Comparison of ENCODE assay signal across 11 mouse cellular contexts in genomic region chr6:119477686-119478310, GRCm38 (mm10). TPM values are rescaled to one million over a fixed set of nuclear protein-coding genes. Genes with fewer than 3 reads are reported as not detected.
DNase-seq lines count a peak whose midpoint lies in the region; ATAC-seq and TF ChIP-seq lines count a peak whose summit lies in the region.
"Had no signal": no experiment of that assay in that cellular context is flagged by ENCODE, and none has a peak within 500 bp of the region (broad histone marks: within the 10 kb centered on the region; RNA-seq: fewer than 3 reads in every experiment).

No protein-coding gene starts in this region.

- peak overlapping the region; percentile 83; the same call in 1 of the 2 replicates for H3K4me3 ChIP-seq in heart, embryonic 10.5 days
- no peak overlapping the region for H3K4me3 ChIP-seq in liver, adult 2 months (ENCODE audit: insufficient read depth, low read depth, low read length)
- no peak overlapping the region for H3K4me3 ChIP-seq in embryonic facial prominence, embryonic 12.5 days
- no peak overlapping the region for H3K4me3 ChIP-seq in liver, embryonic 13.5 days (replicated peaks)
- no peak overlapping the region for H3K4me3 ChIP-seq in thymus, adult 2 months (ENCODE audit: control insufficient read depth, insufficient read depth, low read length)

- WGBS in heart, embryonic 10.5 days, result 28% methylated on average over 13 of the region's 13 CpGs
- WGBS in liver, adult 2 months, result 18% methylated on average over 13 of the region's 13 CpGs
- WGBS in embryonic facial prominence, embryonic 12.5 days, result 34% methylated on average over 13 of the region's 13 CpGs
- WGBS in liver, embryonic 13.5 days (ENCODE audit: insufficient replicate concordance), result 56% methylated on average over 13 of the region's 13 CpGs
- WGBS in thymus, adult 2 months, result 87% methylated on average over 13 of the region's 13 CpGs

- no peaks in the 10 kb centered on the region for H3K36me3 ChIP-seq in heart, embryonic 10.5 days
- H3K36me3 ChIP-seq in liver, adult 2 months (ENCODE audit: control insufficient read depth, insufficient read depth, low read length), result no peaks in the 10 kb centered on the region
- 0 out of 2 replicates have a peak, but pooled peaks cover 6% of the 10 kb centered on the region for H3K36me3 ChIP-seq in embryonic facial prominence, embryonic 12.5 days
- H3K36me3 ChIP-seq in liver, embryonic 13.5 days, result peaks cover under 1% of the 10 kb centered on the region; the same call in 1 of the 2 replicates
- peaks cover under 1% of the 10 kb centered on the region; the same call in 1 of the 2 replicates for H3K36me3 ChIP-seq in thymus, adult 2 months (ENCODE audit: control insufficient read depth, insufficient read depth, low read length)

- peaks cover 16% of the 10 kb centered on the region for H3K79me2 ChIP-seq in liver, adult 2 months (ENCODE audit: control insufficient read depth, insufficient read depth, low read length)

- peak overlapping the region; percentile 100 for H3K27ac ChIP-seq in heart, embryonic 10.5 days
- no peak overlapping the region for H3K27ac ChIP-seq in liver, adult 2 months (replicated peaks; ENCODE audit: insufficient read depth, low read depth, low read length)
- H3K27ac ChIP-seq in embryonic facial prominence, embryonic 12.5 days, result peak overlapping the region; percentile 97
- no peak overlapping the region; the same call in 1 of the 2 replicates for H3K27ac ChIP-seq in liver, embryonic 13.5 days
- H3K27ac ChIP-seq in thymus, adult 2 months (ENCODE audit: control insufficient read depth, insufficient read depth, low read length), result no peak overlapping the region

- no peak overlapping the region for H3K9ac ChIP-seq in liver, adult 2 months (ENCODE audit: low read depth, low read length)
- 0 out of 2 replicates have a peak overlapping the region, but pooled peaks have one; percentile 12 for H3K9ac ChIP-seq in embryonic facial prominence, embryonic 12.5 days
- H3K9ac ChIP-seq in liver, embryonic 13.5 days, result no peak overlapping the region

- no peaks in the 10 kb centered on the region for H3K9me3 ChIP-seq in heart, embryonic 10.5 days
- no peaks in the 10 kb centered on the region for H3K9me3 ChIP-seq in embryonic facial prominence, embryonic 12.5 days
- no peaks in the 10 kb centered on the region for H3K9me3 ChIP-seq in liver, embryonic 13.5 days (replicated peaks)

- TF ChIP-seq POLR2A in liver, adult 2 months (IDR thresholded peaks at IDR 0.05; ENCODE audit: extremely low read depth, insufficient read depth, low read length), result no peak
- TF ChIP-seq POLR2A in thymus, adult 2 months (IDR thresholded peaks at IDR 0.05; ENCODE audit: control insufficient read depth, extremely low read depth, insufficient read depth, low read length, poor library complexity), result no peak

- no peak for TF ChIP-seq CTCF in liver, adult 2 months (IDR thresholded peaks at IDR 0.05; ENCODE audit: low read depth, low read length)
- TF ChIP-seq CTCF in thymus, adult 2 months (IDR thresholded peaks at IDR 0.05; ENCODE audit: borderline replicate concordance, control insufficient read depth, extremely low read depth, insufficient read depth, low read length, poor library complexity), result no peak

- ATAC-seq in embryonic facial prominence, embryonic 12.5 days (ENCODE audit: insufficient number of reproducible peaks, insufficient read depth, low FRiP score, low TSS enrichment), result no peak
- no peak for ATAC-seq in liver, embryonic 13.5 days (ENCODE audit: low read depth)

- H3K27me3 ChIP-seq in heart, embryonic 10.5 days (ENCODE audit: insufficient read depth, poor library complexity, severe bottlenecking), result no peaks in the 10 kb centered on the region
- H3K27me3 ChIP-seq in liver, adult 2 months (ENCODE audit: control insufficient read depth, insufficient read depth, low read length), result no peaks in the 10 kb centered on the region
- H3K27me3 ChIP-seq in embryonic facial prominence, embryonic 12.5 days, result no peaks in the 10 kb centered on the region
- no peaks in the 10 kb centered on the region for H3K27me3 ChIP-seq in liver, embryonic 13.5 days
- H3K27me3 ChIP-seq in thymus, adult 2 months (ENCODE audit: control insufficient read depth, insufficient read depth, low read length), result no peaks in the 10 kb centered on the region

- H3K4me1 ChIP-seq in heart, embryonic 10.5 days, result peaks cover 44% of the 10 kb centered on the region
- H3K4me1 ChIP-seq in liver, adult 2 months (ENCODE audit: control insufficient read depth, insufficient read depth, low read length), result peaks cover 16% of the 10 kb centered on the region
- peaks cover 34% of the 10 kb centered on the region for H3K4me1 ChIP-seq in embryonic facial prominence, embryonic 12.5 days
- peaks cover 63% of the 10 kb centered on the region for H3K4me1 ChIP-seq in liver, embryonic 13.5 days (replicated peaks)
- H3K4me1 ChIP-seq in thymus, adult 2 months (replicated peaks; ENCODE audit: control insufficient read depth, insufficient read depth, low read length), result peaks cover under 1% of the 10 kb centered on the region

- H3K4me2 ChIP-seq in embryonic facial prominence, embryonic 12.5 days (replicated peaks), result peak overlapping the region; percentile 54; the same call in 1 of the 2 replicates
- H3K4me2 ChIP-seq in liver, embryonic 13.5 days, result peak overlapping the region; percentile 15; the same call in 1 of the 2 replicates

- DNase-seq in heart, embryonic 10.5 days (ENCODE audit: low spot score), result no peak
- no peak for DNase-seq in heart, postnatal 4 days
- DNase-seq in liver, adult 2 months (ENCODE audit: extremely low read depth, low read depth, low spot score), result peak; percentile 61
- DNase-seq in liver, result no peak
- no peak for DNase-seq in liver, embryonic 13.5 days
- no peak for DNase-seq in gastrocnemius, adult 18-20 months (ENCODE audit: low spot score)
- no peak for DNase-seq in thymus, adult 2 months
- DNase-seq: cerebellum, postnatal 14 days; layer of hippocampus, adult 9-11 months; retina, postnatal 1 day had no signal

RNA-seq across cellular contexts. Expression of gene Fbxl14, which starts 1.7 kb away (rescaled TPM):
- polyA plus RNA-seq in heart, embryonic 10.5 days (2016; fragmentation: Nextera tagmentation; extraction: Ambion mirVana), result 2.4 and 3.9 TPM in 2 replicates
- total RNA-seq in heart, postnatal 4 days (2021), result 10 to 100 TPM; 22.6 to 23.1 TPM
- 5.0 and 7.9 TPM in 2 replicates for total RNA-seq in liver, adult 2 months (2014; rRNA removed)
- 17.5 and 18.7 TPM in 2 replicates for polyA plus RNA-seq in liver, adult 2 months (2012; rRNA removed)
- polyA plus RNA-seq in embryonic facial prominence, embryonic 12.5 days (2016; fragmentation: Nextera tagmentation; extraction: Ambion mirVana), result 4.1 and 4.4 TPM in 2 replicates
- 2.8 and 3.1 TPM in 2 replicates for polyA plus RNA-seq in liver, embryonic 13.5 days (2015; fragmentation: Nextera tagmentation; extraction: Ambion mirVana)
- 10 to 100 TPM; 10.4 to 11.5 TPM for total RNA-seq in gastrocnemius, adult 18-20 months (2021)
- 355 and 394 TPM in 2 replicates for polyA plus RNA-seq in thymus, adult 2 months (2012; rRNA removed)

Comparison
In these comparisons a context has a peak if more than half of its experiments do, and no peak if none do; other contexts are left out.
1. H3K27ac ChIP-seq: peak in heart, embryonic 10.5 days (single experiment) and embryonic facial prominence, embryonic 12.5 days (single experiment); none in liver, adult 2 months (single experiment), liver, embryonic 13.5 days (single experiment) and thymus, adult 2 months (single experiment).
2. RNA of gene Fbxl14, which starts 1.7 kb away (polyA plus RNA-seq): 355 to 394 TPM in thymus, adult 2 months; 17.5 to 18.7 TPM in liver, adult 2 months, 4.1 to 4.4 TPM in embryonic facial prominence, embryonic 12.5 days, 2.4 to 3.9 TPM in heart, embryonic 10.5 days and 2.8 to 3.1 TPM in liver, embryonic 13.5 days; every median in the first group is over 10 times any median in the second.